Mouse (Mus musculus) left cerebral cortex, postnatal 25 days (tissue): ENCODE measurements at regions not wholly inside any gene's neighbourhood (a gene's known extent, or its start where the extent isn't known, plus 50 kb on each side); places are given as distances from the start of the nearest gene placed in this dataset.

Source experiments
- DNase-seq, 2 experiments: peaks; one replicate each; pipeline ENCODE4 v3.0.0; 2022; ENCODE audit warnings: low spot score in 2 of 2, mixed read lengths in 1 of 2
- intact Hi-C: fragments of 180-260 bp; cut with DNase I; formaldehyde crosslinking; loops from one replicate; pipeline ENCODE4 v1.15.1; 2025

GRCm38 (mm10) chr16:64216671-64217070 lies 352.7 kb upstream of the Epha3 start:
- intact Hi-C loops, result no loop called here
- DNase-seq, result no peak

GRCm38 (mm10) chr16:64211895-64212294 lies 347.9 kb upstream of the Epha3 start:
- DNase-seq, result no peak
- intact Hi-C loops, result no loop called here

GRCm38 (mm10) chr16:64166676-64167407 lies 302.9 kb upstream of the Epha3 start:
- intact Hi-C loops, result no loop called here
- DNase-seq, result peak; percentile 4 to 21

- DNase-seq, result no peak
- intact Hi-C loops, result no loop called here
Observed at GRCm38 (mm10) chr16:64166036-64166435, 302.1 kb upstream of the Epha3 start.

GRCm38 (mm10) chr16:64145687-64146535 lies 281.9 kb upstream of the Epha3 start:
- intact Hi-C loops, result no loop called here
- DNase-seq, result no peak
